Mouse (Mus musculus): ENCODE measurements around the gene Endou. TPM values are rescaled to one million over a fixed set of nuclear protein-coding genes. Genes with fewer than 3 reads are reported as not detected.

The Endou gene
- polyA plus RNA-seq, 2 experiments = 9.4 to 11.6 TPM

- H3K27me3 ChIP-seq (ENCODE audit: control insufficient read depth, insufficient read depth, low read length) = no peaks in the 10 kb centered on the region
- H3K9ac ChIP-seq (ENCODE audit: low read depth, low read length, severe bottlenecking) = no peak overlapping the region
- no peaks in the 10 kb centered on the region for H3K9me3 ChIP-seq (ENCODE audit: control insufficient read depth, low read length)
- ATAC-seq (ENCODE audit: low FRiP score, low read depth) = no peak
- H3K36me3 ChIP-seq (ENCODE audit: control insufficient read depth, insufficient read depth, low read length) = peaks cover 10% of the 10 kb centered on the region; the same call in 1 of the 2 replicates
- WGBS = 59% methylated on average over 4 of the region's 4 CpGs
- no peak overlapping the region for H3K4me2 ChIP-seq (replicated peaks; ENCODE audit: low read depth, low read length, severe bottlenecking)
- H3K4me3 ChIP-seq (replicated peaks; ENCODE audit: low read length) = no peak overlapping the region
- no peak overlapping the region for H3K27ac ChIP-seq (replicated peaks; ENCODE audit: low read depth, low read length)
- no peak for TF ChIP-seq POLR2A (IDR thresholded peaks at IDR 0.05; ENCODE audit: borderline replicate concordance, extremely low read depth, insufficient read depth, insufficient read length)
- H3K4me1 ChIP-seq (ENCODE audit: control insufficient read depth, insufficient read depth, low read length) = peaks cover 8% of the 10 kb centered on the region; the same call in 1 of the 2 replicates
- DNase-seq (ENCODE audit: low spot score) = no peak
Observed at GRCm38 (mm10) chr15:97742600-97742999, 11.5 kb upstream of the Endou start.

GRCm38 (mm10) chr15:97742074-97742473, 10.9 kb upstream of the Endou start:
- 53% methylated on average over 7 of the region's 7 CpGs for WGBS
- H3K27me3 ChIP-seq (ENCODE audit: control insufficient read depth, insufficient read depth, low read length) = no peaks in the 10 kb centered on the region
- H3K36me3 ChIP-seq (ENCODE audit: control insufficient read depth, insufficient read depth, low read length) = peaks cover 7% of the 10 kb centered on the region; the same call in 1 of the 2 replicates
- no peak overlapping the region for H3K4me2 ChIP-seq (replicated peaks; ENCODE audit: low read depth, low read length, severe bottlenecking)
- H3K9ac ChIP-seq (ENCODE audit: low read depth, low read length, severe bottlenecking) = no peak overlapping the region
- H3K27ac ChIP-seq (replicated peaks; ENCODE audit: low read depth, low read length) = no peak overlapping the region
- TF ChIP-seq POLR2A (IDR thresholded peaks at IDR 0.05; ENCODE audit: borderline replicate concordance, extremely low read depth, insufficient read depth, insufficient read length) = no peak
- DNase-seq (ENCODE audit: low spot score) (no peak), ATAC-seq (ENCODE audit: low FRiP score, low read depth) (no peak)
- H3K9me3 ChIP-seq (ENCODE audit: control insufficient read depth, low read length) = no peaks in the 10 kb centered on the region
- H3K4me3 ChIP-seq (replicated peaks; ENCODE audit: low read length) = no peak overlapping the region
- peaks cover 8% of the 10 kb centered on the region; the same call in 1 of the 2 replicates for H3K4me1 ChIP-seq (ENCODE audit: control insufficient read depth, insufficient read depth, low read length)

DNA sequence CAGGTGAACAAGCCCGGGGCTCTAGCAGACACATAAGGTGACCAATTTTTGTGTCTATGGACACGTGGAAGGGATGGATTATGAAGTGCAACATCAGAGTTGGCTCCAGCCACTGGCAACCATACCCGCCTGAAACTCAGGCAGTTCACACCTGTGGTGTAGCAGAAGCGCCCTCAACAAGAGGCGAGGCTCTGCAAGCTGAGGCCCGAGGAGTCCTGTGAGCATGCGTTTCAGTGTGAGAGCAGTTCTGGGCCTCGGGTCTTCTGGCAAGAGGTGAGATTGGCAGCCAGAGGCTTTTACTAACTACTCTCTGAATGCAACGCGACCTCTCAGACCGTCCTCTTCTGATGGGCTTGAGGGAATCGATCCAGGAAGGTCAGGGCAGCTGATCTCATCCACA, 10.5 kb upstream of the Endou start:
- WGBS = 72% methylated on average over 12 of the region's 12 CpGs
- no peak for DNase-seq (ENCODE audit: low spot score)

DNA sequence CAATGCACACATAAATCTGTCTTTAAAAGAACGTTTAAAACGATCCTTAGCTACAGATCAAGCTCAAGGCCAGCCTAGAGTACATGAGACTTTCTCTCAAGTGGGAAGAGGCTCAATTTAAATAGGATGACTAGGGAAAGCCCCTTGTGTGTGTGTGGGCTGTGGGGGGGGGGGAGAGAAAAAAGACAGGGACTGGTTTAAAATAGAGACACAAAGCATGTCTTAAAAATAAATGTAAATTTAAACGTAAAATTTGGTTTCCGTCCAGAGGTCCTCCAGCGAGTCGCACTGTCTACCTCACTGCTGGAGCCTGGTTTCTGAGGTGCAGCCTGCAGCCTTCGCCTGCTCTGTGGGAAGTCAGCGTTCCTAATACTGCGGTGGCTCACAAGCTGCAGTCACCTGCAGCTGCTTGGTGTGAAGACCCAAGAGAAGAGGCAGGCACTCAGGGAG, 9.2 kb upstream of the Endou start:
- WGBS = 72% methylated on average over 9 of the region's 9 CpGs
- Histone ChIP-seq H3K9ac (ENCODE audit: low read depth, low read length, severe bottlenecking) (no peak overlapping the region), H3K4me3 (replicated peaks; ENCODE audit: low read length) (no peak overlapping the region), H3K27me3 (ENCODE audit: control insufficient read depth, insufficient read depth, low read length) (no peaks in the 10 kb centered on the region), H3K27ac (replicated peaks; ENCODE audit: low read depth, low read length) (no peak overlapping the region), H3K4me2 (replicated peaks; ENCODE audit: low read depth, low read length, severe bottlenecking) (no peak overlapping the region), H3K4me1 (ENCODE audit: control insufficient read depth, insufficient read depth, low read length) (peaks cover 7% of the 10 kb centered on the region; the same call in 1 of the 2 replicates), H3K9me3 (ENCODE audit: control insufficient read depth, low read length) (no peaks in the 10 kb centered on the region), H3K36me3 (ENCODE audit: control insufficient read depth, insufficient read depth, low read length) (0 out of 2 replicates have a peak, but pooled peaks cover 1% of the 10 kb centered on the region)
- DNase-seq (ENCODE audit: low spot score) = no peak
- ATAC-seq (ENCODE audit: low FRiP score, low read depth) = no peak
- TF ChIP-seq POLR2A (IDR thresholded peaks at IDR 0.05; ENCODE audit: borderline replicate concordance, extremely low read depth, insufficient read depth, insufficient read length) = no peak

More for the DNA sequence above, 10.5 kb upstream of the Endou start:
- Histone ChIP-seq H3K4me2 (replicated peaks; ENCODE audit: low read depth, low read length, severe bottlenecking) (no peak overlapping the region), H3K4me3 (replicated peaks; ENCODE audit: low read length) (no peak overlapping the region), H3K4me1 (ENCODE audit: control insufficient read depth, insufficient read depth, low read length) (peaks cover 8% of the 10 kb centered on the region; the same call in 1 of the 2 replicates), H3K9ac (ENCODE audit: low read depth, low read length, severe bottlenecking) (no peak overlapping the region), H3K9me3 (ENCODE audit: control insufficient read depth, low read length) (no peaks in the 10 kb centered on the region), H3K27ac (replicated peaks; ENCODE audit: low read depth, low read length) (no peak overlapping the region), H3K36me3 (ENCODE audit: control insufficient read depth, insufficient read depth, low read length) (0 out of 2 replicates have a peak, but pooled peaks cover 3% of the 10 kb centered on the region), H3K27me3 (ENCODE audit: control insufficient read depth, insufficient read depth, low read length) (no peaks in the 10 kb centered on the region)
- no peak for TF ChIP-seq POLR2A (IDR thresholded peaks at IDR 0.05; ENCODE audit: borderline replicate concordance, extremely low read depth, insufficient read depth, insufficient read length)
- no peak for ATAC-seq (ENCODE audit: low FRiP score, low read depth)

- no peaks in the 10 kb centered on the region for H3K27me3 ChIP-seq (ENCODE audit: control insufficient read depth, insufficient read depth, low read length)
- H3K4me1 ChIP-seq (ENCODE audit: control insufficient read depth, insufficient read depth, low read length) = no peaks in the 10 kb centered on the region
- no peak overlapping the region for H3K4me2 ChIP-seq (replicated peaks; ENCODE audit: low read depth, low read length, severe bottlenecking)
- H3K9me3 ChIP-seq (ENCODE audit: control insufficient read depth, low read length) = no peaks in the 10 kb centered on the region
- H3K4me3 ChIP-seq (replicated peaks; ENCODE audit: low read length) = no peak overlapping the region
- H3K27ac ChIP-seq (replicated peaks; ENCODE audit: low read depth, low read length) = no peak overlapping the region
- DNase-seq (ENCODE audit: low spot score) = no peak
- H3K9ac ChIP-seq (ENCODE audit: low read depth, low read length, severe bottlenecking) = no peak overlapping the region
- WGBS = 92% methylated on average over 7 of the region's 7 CpGs
- TF ChIP-seq POLR2A (IDR thresholded peaks at IDR 0.05; ENCODE audit: borderline replicate concordance, extremely low read depth, insufficient read depth, insufficient read length) = no peak
- ATAC-seq (ENCODE audit: low FRiP score, low read depth) = no peak
- H3K36me3 ChIP-seq (ENCODE audit: control insufficient read depth, insufficient read depth, low read length) = no peaks in the 10 kb centered on the region
Observed at GRCm38 (mm10) chr15:97738923-97739322, 7.8 kb upstream of the Endou start.

Data from limb, embryonic 14.5 days (tissue).